Mouse (Mus musculus) embryo, embryonic 10.5 days (tissue): ENCODE data around the gene Tub.
A peak's percentile ranks its signal among the peaks of the same experiment; 100 is the strongest.

ENCODE experiments used
- DNase-seq: peaks from one replicate; pipeline ENCODE4 v3.0.0-alpha.2; 2015; ENCODE audit warnings: low spot score

Gene Tub

DNA sequence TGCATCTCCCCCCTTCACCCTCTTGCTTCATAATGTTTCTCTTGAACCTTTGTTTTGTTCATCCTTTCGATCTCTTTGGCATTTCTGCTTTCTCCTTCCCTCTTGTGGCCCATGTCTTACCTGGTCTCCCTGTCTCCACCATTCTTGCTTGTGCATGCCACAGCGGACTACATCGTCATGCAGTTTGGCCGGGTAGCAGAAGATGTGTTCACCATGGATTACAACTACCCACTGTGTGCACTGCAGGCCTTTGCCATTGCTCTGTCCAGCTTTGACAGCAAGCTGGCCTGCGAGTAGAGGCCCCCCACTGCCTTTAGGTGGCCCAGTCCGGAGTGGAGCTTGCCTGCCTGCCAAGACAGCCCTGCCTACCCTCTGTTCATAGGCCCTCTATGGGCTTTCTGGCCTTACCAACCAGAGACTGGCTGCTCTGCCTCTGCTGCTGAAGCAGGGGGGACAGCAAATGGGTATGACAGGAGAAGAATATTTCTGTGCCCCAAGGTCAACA lies 79.9 kb downstream of the Tub start:
- no peak for DNase-seq

DNA sequence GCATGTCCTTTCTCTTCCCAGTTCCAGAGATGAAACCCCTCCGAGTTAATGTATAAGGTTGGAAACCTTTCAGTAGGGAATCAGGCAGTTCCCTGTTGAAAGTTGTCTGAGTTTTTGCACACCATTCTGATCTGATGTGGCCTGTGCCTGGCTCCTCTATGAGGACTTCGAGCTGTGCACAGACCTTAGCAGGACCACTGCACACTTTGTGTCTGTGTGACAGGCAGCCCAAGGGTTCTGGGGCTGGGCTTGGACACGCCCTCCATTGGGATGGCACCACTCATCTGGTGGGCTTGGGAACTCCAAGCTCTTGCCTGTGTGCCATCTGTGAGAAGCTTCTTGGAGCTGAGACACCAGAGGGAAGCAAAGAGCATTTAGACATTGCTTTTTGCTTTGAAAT lies 81.2 kb downstream of the Tub start:
- DNase-seq, result no peak

DNA sequence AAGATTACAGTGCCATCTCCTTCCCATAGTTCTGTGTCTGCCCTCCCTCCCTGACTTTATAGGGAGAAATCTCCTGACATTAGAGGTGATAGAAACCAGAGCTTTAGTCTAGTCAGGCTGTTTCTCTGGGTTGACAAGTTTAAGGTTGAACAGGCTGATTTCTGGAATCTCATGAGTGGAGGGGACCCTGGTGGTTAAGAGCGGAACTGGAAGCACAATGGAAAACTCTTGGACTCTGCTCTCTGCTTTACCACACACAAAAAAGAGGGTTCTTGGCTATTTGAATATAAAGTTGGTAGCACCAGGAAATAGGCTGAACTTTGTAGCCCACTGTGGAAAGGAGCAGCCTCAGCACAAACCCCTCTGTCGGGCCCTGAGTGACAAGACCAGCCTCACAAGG lies 81.9 kb downstream of the Tub start:
- DNase-seq, result no peak

DNA sequence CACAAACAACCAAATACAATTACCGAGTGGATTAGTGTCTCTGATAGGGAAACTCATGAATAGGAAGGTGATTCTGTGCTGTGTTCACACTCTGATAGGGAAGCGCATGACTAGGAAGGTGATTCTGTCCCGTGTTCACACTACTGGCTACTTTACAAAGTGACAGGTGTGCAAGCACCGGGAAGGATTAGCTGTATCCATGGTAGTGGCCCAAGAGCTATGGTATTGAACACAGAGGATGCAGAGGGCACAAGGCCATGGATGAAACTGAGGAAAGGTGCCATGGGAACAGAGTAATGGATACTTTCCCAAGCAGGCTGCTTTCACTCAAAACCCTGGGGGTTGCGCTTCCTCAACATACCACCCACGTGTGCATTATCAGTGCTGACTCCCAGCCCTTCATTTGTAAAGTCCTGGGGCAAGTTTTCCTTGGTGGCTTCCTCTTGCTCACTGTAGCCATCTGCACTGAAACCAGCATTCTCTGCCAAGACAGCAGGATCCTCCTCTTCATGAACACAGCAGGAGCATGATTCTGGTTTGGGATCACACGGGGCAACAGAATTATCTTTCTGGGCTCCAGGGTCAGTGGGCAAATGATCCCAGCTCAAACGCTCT lies 88.1 kb downstream of the Tub start:
- no peak for DNase-seq

DNA sequence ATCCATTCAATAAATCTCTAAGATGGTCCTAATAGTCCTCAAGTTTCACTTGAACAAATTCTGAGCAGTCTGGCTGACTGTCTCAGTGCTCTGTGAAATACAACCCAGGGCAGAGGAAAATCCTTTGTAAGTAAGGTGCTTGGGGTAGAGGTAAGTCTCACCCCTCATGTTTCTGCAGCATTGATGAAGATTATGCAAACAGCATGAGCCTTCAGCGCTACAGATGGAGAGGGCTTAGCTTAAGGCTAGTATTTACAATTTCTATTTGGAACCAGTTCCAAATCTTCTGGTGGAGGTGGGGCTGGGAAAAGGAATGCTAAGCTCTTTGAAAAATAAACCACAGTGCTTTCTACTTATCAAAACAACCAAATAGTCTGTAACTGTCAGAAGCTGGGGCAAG lies 88.8 kb downstream of the Tub start:
- DNase-seq, result no peak

DNA sequence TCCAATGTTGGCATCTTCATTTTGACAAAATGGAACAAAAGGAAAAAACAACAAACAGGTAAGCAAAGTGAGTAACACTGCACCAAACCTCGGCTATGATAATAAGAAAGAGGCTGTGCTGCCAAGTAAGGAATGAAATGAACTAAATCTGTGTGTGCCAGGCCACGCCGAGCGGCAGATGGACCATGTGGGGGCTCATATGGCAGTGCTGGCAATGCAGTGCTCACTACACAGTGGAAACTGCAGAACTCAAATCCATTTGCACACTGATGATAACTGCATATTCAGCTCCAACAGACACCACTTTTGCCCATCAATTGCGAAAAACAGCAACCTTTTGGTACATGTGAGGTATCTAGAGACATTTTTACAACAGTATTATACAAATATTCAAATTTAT lies 89.3 kb downstream of the Tub start:
- DNase-seq, result no peak

DNA sequence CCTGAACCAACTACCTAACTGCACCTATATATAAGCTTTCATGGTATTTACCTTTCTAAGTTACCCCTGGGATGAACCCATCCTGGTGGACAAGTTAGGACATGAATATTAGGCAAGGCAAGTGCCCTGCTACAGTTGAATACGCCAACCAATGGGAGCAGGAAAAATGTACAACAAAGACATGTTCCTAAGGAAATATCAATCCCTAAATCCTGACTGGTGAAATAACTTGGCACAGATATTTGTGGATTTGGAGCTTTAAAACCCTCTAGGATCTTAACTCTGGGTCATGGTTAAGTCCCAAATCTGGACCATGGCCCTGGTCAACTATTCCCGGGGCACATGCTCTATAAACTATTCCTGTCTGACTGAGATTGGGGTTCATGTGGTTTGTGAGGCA lies 95.7 kb downstream of the Tub start:
- no peak for DNase-seq

DNA sequence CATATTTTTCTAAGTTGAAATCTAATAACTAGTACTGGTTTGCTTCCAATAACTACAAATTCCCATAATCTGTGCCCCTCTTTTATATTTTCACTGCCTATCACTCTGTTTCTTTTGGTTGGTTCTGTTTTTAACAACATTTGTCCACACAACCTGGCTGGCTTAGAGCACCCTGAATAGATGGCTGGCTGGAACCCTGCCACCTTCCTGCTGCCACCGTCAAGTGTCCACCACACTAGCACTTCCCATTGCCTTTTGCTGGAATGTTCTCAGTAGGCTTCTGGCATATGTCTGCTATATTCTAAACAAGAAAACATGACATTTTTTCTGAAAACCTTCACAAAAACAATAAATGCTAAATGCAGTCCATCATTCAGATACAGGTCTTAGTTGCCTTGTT lies 100.7 kb downstream of the Tub start:
- no peak for DNase-seq

DNA sequence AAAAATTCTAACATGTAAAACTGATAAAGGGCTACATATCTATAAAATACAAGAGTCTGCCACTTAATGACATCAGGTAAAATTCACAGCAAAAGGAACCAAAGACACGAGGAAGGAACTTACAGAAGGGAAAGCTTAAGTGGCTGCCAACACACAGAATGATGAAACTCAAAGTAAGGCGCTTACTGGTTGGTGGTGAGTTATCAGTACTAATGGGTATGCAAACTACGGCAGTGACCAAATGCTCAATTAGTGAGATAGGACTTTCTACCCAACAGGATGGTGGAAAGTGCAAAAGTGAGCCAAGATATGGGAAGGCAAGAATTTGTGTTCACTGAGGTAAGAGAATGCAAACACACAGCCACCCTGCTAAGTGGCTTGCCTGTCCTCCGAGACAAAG lies 109.4 kb downstream of the Tub start:
- no peak for DNase-seq

DNA sequence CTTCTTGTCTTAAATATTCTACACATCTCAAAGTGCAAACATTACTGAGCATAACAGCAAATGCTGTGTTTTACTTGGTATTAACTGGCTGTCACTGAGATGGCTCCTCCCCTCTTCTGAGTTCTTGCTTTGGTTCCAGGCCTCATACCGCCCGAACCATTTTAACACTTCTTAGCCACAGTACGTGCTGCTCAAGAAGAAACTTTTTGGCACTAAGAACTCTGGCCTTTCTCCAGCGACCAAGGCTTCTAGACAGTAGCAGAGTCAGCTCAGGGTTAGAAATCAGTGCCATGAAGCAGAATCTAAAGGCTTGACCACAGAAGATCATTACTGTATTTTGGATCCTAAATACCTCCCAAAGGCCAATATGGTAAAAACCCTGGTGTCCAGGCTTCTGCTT lies 119.5 kb downstream of the Tub start:
- DNase-seq, result no peak

DNA sequence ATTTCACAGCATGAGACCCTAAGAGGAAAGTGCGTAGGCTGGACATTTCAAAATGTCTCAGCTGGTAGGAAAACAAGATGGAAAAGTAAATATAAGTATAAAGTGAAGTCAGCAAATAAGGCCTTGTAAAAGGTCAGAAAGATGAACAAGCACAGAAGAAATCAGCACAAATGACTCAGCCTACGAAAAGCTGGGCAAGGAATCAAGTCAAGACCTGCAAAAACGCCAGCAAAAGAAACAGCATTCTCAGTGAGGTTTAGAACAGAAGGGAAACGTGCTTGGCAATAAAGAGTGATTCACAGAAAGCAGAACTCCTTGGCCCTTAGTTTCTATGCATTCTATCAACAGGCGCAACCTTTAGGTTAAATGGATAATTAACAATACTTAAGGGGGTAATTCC lies 122.2 kb downstream of the Tub start:
- DNase-seq, result no peak

DNA sequence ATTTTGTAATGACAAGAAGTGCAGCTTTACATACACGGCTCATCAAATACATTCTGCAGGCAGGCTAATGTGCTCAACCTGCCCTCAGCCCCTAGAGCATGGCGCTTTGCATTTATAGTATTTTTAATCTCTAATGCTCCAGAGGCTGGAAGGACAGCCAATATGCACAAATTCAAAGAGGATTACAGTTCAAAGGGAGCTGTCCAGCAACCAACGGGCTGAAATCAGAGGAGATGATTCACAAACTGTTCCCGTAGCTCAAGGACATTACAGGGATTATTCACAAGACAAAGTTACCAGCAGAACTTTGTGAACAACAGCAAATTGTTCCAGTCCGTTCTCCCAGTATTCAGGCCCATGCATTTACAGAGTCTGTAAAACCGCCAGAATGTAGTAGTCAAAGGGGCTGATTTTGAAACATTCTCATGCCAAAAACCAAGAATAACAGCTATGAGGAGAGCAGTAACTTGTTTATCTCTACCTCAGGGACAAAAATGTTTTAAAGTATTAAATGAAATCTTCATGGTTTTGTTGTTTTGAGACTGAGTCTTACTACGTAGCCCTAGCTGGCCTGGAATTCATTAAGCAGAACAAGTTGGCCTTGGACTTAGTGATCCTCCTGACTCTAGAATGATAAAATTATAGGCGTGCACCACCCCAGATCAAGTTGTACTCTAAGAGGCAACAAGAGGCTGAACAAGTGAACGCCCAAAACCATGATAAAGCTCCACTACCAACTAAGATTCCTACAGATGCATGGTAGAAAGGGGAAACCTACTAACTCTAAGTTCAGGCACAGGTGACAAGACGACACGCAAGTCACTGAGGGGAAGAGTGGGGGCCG lies 132.4 kb downstream of the Tub start:
- peak; percentile 74 for DNase-seq

DNA sequence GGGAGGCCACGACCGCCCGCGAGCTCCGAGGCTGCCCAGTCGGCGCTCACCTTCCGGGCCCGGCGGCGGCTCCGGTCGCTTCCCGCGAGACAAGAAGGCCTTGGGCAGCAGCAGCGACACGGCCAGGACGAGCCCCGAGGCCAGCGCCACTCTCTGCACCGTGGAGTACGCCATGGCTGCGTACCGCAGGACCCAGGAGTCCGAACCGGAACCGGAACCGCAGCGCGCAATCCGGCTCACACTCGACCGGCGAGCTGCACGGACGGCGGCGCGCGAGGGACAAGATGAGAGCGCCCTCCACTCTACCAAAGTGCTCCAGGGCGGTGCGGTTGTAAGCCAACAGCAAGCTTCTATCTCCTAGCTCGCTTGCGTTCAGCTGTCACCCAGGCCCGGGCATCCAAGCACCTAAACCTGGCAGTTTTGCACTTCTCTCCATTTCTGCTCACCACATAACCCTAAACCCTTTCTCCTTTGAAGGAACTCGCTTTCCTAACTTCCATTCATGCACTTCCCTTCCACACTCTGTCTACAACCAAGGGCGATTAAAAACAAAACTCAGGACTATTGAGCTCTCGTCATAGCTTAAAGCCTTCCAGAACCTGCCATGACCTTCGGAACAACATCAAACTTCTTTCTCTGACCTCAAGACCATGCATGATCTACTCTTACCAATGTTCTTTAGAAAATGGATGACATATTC lies 133.1 kb downstream of the Tub start, which contains the start of gene Ric3:
Gene Ric3, minus strand, starts transcription at position 219 of the 700 bp plus-strand sequence.
- DNase-seq, result peak; percentile 77

DNA sequence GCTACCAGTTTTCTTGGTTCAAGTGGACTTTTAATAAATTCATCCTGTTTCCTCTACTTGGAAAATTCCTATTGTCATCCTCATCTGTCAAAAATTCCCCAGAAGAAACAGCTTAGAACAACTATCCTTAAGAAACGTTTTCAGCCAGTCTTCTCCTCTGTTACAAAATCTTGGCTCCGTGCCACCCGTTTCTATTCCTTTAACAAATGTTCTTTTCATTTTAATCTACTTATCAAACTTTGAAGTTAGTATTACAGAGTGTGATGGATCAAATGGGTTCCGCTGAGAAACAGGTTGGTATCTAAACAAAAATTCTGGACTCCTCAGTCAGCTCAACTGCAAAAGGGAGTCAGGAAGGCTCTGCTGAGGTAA lies 133.7 kb downstream of the Tub start:
- no peak for DNase-seq
